Mouse (Mus musculus) testis, postnatal 14 days (tissue): Measurements from ENCODE around the gene P3h4.

ENCODE experiments used
- DNase-seq: peaks from one replicate; pipeline ENCODE4 v3.0.0; 2021; ENCODE audit warnings: low spot score

P3h4 gene

DNA sequence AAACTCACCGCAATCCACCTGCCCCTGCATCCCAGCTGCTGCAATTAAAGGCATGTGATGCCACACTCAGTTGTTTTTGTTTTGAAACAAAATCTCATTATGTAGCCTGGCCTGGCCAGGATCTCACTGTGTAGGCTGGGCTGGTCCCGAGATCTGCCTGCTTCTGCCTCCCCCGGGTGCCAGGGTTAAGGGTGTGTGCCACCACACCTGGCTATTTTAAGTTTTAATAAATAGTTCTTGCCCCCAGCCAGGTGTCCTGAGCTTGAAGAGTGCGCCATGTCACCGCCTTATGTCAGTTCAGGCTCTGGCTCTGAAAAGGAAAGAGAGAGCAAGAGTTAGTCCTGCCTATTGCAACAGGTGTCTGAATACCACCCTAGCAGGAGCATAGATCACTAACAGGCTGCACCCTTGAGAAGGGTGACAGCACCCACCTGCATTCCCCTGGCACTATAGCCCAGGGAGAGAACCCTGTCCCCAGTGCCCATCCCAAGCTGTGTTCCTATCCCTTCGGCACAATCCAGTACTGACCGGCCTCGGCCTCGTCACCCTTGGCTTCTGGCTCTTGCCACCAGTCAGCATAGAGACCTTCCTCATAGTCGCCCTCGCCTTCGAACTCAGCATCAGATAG lies 5.7 kb downstream of the P3h4 start:
- DNase-seq: peak; percentile 63

DNA sequence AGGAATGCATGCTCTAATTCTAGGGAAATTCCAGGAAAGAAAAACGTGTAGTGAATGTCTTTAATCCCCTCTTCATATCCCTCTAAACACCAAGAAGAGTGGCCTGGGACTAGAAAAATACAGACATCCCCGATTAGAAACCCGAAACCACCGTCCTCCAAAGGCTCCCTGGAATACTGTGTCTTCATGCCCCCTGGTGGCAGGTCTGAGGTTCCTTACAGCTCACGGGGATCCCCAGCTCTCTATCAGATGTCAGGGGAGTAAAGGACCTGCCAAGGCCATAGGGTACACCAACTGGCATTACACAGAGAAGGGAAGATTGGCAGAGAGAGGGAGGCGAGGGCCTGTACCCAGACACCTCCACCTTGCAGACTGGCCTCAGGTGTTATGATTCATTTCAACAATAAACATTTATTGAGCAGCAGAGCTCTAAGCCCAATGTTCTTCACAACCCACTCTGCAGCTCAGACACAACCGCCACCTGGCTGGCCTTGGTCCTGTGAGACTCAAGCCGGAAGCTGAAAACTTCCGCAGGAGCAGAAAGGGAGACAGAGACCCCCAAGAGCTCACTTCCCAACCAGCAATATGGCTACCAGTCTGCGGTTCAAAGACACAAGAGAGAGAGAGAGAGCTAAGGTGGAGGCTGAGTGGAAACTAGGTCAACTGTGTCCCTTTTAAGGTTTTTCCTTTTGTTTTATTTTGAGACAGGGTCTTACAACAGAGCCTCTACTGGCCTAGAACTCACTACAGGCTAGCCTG lies 6.4 kb downstream of the P3h4 start:
- DNase-seq: no peak

DNA sequence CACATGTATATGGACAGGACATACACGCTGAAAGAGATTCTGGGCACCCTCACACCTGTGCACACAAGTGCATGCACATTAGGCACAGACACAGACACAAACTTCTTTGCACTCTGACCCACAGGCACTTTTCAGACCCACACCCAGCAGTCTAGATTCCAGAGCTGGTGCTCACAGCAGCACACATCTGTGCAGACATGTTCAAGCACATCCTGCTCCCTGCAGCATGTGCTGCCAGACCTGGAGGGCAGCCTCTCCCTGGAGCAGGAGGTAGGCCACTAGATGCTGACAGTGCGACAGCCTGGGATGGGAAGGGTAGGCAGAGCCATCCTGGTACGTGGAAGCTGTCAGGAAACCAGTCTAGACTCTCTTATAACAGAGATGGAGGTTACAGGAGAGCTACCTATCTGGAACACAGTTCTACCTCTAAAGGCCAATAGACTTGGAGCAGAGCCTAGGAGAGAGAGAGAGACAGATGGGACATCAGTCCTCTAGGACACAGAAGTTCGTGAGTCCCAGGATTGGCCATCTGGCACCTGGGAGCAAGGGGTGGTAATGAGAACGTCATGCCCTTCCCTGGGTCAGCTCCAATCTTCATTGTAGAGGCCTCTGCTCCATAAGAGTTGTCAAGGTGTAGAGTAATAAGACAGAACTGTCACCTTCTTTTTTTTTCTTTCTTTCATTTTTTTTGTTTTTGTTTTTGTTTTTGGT lies 7.5 kb downstream of the P3h4 start:
- no peak for DNase-seq

DNA sequence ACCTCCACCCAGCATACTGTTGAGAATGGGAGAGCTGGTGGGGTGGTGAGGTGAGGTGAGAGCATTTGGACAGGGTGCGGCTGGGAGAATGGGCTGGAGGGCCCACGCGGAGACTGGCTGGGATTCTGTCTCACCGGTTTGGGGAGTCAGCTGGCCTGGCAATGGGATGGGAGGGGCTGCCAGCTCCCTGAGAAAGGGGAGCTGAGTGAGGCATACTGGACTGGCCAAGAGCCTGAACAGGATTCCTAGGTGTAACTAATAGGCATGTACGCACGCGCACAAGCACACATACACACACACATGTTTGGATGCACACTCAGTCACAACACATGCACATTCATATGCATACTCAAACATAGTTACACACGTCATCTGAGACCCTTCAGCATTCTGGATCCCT lies 8.4 kb downstream of the P3h4 start:
- no peak for DNase-seq

DNA sequence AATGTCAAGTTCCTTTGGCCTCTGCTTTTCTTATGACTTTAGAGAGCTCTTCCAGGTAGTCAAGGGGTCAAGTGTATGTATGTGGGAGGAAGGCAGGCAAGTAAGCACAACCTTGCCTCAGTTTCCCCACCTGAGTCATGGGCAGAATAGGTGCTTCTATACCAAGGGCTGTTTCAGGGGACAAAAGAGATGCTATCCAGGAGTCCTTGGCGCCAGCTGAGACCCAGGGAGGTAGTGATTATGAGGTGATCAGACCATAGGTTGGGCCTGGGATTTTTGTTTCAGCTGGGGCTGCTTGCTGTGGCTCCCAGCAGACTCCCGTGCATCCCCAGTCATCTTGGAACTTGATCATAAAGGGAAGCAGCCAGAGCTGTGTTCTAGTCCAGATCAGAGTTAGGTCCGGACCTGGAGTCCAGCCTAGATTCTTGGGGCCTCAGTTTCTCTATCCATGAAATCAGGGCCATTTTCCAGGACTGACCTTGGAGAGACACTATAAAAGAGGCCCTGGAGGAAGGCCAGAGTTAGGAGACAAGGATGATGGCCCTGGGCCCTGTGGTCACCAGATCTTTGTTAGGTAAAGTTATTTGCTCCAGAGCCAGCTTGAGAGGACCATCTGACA lies 10.1 kb downstream of the P3h4 start:
- no peak for DNase-seq

DNA sequence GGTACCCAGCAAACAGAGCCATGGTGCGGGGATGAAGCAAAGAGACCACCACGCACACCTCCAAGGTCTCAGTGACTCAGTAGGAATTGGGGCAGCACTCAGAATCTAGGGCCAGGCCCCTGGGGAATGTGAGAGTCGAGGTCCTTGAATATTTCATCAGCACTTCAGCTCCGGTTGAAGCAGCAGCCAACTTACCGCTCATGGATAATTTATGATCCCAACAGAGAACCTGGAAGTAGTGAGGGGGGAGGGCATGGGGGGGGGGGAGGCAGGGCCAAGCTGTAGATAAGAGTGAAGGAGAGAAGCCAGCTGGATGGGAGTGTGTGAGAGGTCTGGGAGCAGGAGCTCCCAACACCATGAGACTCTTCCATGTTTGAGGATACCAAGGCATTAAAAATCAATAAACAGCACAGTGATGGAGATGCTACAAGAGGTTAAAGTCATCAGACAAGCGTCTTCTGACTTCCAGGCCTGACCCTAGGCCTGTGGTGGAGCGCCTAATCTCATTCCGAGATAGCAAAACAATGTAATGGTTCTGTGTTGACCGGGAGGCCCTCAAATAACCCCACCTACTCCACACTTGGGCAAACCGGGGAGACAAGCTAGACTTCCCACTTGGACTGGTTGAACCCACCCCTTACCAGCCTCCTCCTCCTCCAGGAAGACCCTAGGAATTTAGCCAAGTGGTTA lies 11.0 kb downstream of the P3h4 start:
- no peak for DNase-seq

DNA sequence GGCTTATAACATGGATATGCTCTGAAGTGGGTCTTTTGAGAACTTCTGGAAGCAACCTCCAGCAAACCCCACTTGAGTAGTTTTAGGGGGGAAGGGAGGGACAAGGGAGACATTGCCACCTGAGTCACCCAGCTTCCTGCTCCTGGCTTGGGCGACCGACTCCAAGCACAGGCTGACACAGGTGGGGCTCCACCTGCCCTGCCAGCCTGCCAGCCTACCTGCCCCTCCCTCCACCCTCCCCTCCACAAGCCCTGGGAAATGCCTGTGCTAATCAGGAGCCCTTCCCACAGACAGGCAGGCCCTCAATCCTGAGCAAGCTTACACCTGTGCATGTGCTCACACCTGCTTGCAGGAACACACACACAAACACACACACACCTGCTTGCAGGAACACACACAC lies 12.0 kb downstream of the P3h4 start:
- no peak for DNase-seq

DNA sequence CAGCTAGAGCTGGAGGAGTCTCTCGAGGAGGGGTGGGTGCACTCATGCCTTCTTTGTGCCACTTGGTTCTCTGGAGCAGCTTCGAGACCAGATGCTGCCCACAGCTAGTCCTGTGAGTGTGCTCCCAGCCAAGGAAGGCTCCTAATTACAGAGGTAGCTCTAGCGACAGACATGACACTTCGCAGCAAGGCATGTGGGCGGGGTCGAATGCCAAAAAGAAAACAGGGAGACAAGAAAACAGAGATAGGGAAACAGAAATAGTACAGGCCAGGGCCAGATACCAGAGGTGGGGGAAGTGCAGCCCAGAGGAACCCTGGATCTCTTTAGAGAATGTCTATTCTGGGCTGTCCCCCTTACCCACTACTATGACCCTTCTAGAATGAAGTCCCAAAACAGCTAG lies 12.4 kb downstream of the P3h4 start:
- DNase-seq: no peak

DNA sequence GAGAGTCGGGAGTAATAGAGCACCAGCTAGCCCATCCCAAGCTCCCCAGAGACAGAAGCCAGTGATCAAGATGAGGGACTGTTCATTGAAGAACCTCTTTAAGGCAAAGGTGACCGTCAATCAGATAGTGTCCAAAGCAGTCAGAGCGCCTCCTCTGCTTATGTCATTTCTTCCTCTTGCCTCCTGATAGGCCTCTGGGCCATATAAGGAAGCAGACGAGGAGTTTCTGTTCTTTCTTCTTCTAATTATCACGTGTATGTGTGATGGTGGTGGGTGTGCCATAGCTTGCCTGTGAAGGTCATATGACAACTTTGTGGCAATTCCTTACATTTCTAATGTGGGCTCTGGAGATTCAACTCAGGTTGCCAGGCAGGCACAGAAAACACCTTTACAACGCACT lies 13.8 kb downstream of the P3h4 start:
- no peak for DNase-seq

DNA sequence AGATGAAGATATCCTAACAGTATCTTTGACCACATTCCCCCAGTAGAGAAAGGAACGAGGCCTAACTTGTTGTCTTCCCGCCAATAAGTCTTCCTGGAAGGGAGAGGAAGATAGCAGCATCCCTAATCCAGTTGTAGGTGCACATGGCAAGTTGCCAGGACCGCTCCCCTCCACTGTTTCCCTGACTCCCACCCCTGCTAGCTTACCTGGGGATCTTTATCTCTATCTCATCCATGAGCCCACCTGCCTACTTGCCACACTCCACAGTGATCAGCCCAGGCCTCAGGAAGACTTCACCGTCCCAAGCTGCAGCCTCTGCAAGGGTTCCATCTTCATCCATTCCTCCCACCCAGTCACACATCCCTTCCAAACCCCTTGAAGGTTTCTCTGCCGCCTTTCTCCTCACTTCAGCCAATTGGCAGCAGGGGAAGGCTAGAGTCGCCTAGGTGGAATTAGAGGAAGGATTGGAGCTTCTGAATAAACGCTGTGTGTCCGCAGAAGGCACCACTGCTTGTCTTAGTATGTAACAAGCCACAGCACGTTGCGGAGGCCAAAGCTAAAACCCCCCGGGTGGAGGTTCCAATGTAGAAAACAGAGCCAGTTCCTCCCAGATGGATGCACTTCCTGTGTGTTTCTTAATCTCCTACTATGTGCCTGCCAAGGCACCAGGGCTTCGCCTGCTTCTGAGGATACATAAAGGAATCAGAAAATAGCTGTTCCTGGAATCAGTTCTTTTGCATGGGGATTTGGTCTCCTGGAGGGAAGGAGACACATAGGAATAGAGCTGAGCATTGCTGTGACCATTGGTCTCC lies 14.7 kb downstream of the P3h4 start:
- no peak for DNase-seq

DNA sequence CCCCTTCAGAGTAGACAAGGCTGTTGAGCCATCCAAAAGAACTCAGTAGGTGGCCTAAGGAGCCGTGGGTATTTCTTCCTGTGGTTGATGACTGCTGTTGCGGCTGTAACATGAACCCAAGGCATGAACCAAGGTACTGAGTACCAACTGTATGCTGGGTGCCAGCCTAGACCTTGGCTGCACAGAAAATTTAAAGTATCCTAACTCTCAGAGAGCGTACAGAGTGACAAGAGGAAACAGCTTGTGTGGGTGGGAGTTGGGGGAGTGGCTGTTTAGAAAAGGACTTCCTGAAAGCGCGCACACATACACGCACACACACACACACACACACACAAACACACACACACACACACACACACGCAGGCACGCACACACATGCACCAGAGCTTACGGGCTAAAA lies 15.3 kb downstream of the P3h4 start:
- DNase-seq: no peak

DNA sequence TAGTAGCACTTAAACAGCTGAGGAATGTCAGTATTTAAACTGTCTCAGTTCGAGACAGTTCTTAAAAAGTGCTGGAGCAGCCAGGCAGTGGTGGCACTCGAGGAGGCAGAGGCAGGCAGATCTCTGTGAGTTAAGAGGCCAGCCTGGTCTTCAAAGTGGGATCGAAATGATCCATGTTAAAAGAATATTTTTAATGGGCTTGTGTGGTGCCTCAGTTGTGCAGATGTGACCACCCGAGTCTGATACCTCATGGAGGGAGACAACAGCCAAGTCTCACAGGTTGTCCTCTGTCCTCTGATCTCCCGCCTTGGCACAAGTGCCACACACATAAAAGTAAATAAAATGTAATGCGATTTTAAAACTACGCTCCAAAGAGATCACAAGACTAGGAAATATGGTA lies 16.1 kb downstream of the P3h4 start:
- DNase-seq: no peak

DNA sequence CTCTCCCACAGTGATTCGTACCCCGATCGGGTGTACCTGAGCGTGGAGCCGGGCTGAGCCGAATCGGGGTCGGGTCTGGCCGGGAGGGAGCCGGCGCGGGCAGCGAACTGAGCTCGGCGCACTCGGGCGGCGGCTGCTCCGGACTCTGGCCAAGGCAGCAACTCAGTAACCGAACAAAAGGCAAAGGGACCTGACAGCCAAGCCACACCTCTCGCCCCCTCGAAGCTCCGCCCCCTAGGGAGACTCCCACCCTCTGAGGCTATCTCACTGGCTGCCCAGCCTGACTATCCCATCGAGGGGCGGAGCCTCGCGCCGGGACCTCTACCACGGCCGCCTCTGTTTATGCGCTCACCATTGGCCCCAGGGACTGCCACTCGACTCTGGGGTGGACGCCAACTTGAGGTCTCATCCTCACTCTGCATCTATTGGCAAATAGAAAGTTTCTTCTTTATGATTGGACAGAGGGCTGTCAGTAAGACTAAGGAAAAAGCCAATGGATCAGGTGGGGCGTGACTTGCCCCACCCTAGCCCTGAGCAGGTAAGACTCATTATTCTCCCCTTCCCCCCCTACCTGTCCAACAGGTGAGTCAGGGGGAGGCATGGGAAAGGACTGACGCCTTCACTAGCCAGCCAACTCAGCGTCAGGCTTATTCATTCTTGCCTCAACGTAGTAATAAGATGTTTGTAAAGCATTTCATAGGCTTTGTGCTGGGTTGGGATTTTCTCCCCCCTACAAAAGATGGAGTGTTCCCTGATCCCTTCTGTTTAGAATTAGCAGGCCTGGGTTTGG lies 16.8 kb downstream of the P3h4 start, which contains the start of gene Jup:
Jup (minus strand) TSS at position 164 of the 790 bp plus-strand sequence.
- peak; percentile 98 for DNase-seq

DNA sequence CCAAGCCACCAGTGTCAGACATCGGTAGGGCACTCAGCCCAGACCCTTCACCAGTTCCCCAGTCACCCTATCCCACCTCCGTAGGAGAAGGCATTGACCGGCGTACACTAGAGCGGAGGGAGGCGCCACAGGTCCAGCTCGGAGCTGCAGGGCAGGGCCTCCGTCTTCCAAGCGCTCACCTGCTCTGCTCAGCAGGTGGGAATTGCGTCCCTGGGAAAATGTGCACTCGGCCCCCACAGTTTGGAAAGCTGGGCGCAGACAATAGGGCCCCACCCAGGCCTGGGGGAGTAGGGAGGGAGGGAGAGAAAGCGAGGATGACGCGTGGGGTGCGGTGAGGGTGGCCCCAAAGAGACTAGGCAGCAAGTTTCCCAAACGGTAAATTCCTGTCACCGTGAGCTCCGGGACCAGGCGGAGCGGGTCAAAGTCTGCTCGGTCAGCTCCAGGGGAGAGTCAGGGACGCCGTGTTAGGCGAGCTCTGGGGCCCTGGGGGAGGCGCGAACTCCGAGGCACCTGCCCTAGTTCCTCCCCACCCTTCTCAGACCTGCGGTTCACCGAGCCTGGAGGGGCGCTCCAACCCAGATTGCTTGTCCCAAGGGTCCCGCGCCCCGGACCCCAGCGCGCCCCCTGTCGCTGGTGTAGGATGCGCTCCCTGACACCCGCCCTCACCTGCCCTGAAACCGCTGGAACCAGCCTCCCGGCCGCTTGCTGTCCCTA lies 17.6 kb downstream of the P3h4 start:
- peak; percentile 72 for DNase-seq

DNA sequence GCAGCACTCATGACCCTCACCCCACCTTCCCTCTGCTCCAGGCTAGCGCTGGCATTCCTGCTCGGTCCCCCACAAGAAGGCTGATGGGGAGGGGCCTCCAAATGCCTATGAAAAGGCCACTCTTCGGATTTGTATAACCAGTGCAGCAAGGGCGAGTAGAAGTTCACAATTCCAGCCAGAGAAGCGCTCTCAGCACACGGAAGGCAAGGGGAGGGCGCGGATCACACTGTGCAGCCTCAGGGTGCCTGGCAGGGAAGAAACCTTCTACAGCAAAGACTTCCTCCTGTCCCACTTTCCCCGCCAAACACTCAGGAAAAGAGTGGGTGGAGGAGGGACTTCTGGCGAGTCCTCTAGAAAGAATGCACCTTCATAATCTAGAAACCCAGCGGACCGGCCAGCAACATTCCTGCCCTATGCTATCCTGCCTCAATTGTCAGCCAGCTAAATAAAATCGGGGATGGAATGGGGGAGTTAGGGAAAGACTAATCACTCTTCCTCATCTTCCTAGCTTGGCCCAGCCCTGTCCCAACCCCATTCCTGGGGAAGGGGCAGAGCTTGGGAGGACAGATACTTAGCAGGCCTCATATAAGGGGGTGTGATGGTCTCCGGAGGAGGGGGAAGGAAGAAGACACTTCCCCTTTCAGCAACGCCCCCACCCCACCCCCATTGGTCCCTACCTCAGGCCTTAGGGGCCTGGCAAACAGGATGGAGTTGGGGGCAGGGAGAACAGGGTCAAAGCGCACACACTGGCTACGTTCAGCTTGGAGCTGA lies 18.6 kb downstream of the P3h4 start:
- no peak for DNase-seq

DNA sequence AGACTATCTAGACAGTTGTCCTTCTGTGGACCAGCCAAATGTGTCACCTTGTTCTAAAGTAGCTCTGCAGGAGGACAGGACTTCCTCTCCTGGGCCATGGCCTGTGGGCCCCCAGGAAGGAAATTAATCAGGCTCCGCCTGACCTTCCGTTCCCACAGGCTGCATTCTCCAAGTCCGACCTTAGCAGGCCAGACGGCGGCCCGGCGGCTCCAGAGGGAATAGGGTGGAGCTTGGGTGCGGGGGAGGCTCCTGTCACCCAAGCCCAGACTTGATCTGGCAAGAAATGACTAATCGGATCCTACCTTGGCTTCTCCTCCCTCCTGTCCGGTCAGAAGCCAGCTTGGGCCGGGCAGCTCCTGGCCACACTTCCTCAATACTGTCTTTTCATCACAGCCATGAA lies 19.4 kb downstream of the P3h4 start:
- no peak for DNase-seq

DNA sequence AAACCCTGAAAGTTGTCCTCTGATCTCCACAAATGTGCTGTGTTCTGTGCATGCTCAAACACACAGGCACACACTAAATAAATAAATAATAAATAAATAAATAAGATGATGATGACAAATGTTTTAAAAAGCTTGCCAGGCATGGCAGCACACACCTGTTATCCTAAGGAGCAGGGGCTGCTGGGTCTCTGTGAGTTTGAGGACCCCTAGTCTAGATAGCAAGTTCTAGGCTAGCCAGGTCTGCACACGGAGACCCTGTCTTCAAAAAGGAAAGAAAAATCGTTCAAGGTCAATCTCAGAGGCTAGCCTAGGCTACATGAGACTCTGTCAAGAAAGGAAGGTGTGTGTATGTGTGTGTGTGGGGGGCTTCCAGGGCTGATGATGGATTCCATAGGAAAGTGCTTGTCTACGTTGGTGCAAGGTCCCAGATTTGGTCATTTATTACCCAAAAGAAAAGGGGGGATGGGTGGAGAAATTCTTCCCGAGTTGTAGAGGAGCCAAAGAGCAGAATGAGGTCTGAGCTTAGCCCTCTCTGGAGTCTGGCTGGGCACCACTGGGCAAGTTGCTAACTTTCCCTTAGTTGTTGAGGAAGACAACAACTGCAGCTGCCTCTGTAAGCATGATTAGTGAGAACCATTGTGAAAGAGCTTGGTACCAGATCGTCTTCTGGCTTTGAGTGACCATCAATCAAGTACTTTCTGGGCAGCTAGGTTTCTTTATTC lies 20.1 kb downstream of the P3h4 start:
- no peak for DNase-seq

DNA sequence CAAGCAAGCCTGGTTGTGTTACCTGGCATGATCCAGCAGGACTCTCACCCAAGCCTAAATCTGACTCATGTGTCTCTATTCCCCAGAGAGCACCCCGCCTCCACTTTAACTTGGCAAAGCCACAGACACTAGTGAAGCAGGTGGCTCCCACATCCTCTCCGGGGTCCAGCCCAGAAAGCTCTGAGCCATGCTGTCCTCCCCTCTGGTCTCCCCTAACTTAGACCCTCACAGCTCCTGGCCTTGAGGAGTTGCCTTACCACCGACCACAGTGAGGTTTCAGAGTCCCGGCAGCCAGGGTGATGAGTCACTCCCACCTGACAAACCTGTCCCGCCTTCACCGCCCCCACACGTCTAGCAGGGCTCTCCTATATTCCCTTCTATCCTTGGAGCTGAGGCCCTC lies 20.9 kb downstream of the P3h4 start:
- DNase-seq: no peak
